Mouse (Mus musculus) stomach, postnatal 0 days (tissue): ENCODE results near the gene Esrp2.

Experiments
- CTCF ChIP-seq: IDR thresholded peaks from 2 replicates; pipeline ENCODE4 v1.5.1; 2016; ENCODE audit warnings: antibody characterized with exemption, low read depth, mild to moderate bottlenecking, moderate library complexity
- EP300 ChIP-seq: optimal IDR thresholded peaks from 2 replicates; pipeline ENCODE3; 2016; ENCODE audit warnings: antibody characterized with exemption

DNA sequence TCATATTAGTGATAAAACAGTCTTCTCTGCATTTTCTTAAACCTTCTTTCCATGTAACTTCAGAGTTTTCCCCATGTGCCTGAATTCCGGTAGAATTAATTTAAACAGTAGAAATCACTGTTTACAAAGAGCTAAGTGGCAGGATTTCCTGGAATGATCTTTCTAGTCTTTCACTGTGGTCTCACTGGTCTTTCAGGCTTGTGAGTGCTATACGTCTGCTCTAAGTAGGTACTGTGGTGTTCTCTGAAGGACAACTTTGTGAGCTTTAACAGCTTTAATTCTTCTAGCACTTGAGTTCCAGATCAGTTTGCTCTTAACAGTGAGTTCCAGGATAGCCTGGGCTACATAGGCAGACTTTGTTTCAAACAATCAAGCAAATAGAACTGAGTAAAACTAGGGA, 41.7 kb upstream of the Esrp2 start:
- no peak for TF ChIP-seq CTCF
- no peak for TF ChIP-seq EP300
